Mouse (Mus musculus): ENCODE data around the gene Dera. TPM values are rescaled to one million over a fixed set of nuclear protein-coding genes. Genes with fewer than 3 reads are reported as not detected.

Dera gene
- polyA plus RNA-seq, 1 experiment from 2014 or later, result 13.7 TPM

DNA sequence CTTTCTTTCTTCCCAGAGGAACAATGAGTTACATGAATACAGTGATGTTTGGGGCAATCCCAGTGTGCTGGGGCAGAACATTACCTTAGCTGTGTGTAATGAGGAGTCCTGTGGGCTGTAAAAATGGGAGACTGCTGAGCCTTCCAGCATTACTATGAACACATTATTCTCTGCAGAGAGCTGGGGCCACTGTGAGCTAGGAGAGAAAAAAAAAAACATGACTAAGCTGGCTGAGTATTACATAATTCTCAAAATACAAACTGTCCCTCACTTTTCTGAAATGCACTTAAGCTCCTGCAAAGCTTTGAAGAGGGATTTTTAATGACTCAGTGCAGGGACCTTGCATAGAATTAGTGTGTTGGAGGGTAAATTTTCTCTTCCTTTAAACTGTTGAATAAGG, 143.3 kb downstream of the Dera start:
- H3K9ac ChIP-seq (ENCODE audit: low read depth, low read length), result no peak overlapping the region
- H3K27me3 ChIP-seq (replicated peaks; ENCODE audit: control insufficient read depth, insufficient read depth, low read length), result no peaks in the 10 kb centered on the region
- ATAC-seq, result no peak
- H3K4me1 ChIP-seq (ENCODE audit: control insufficient read depth, insufficient read depth, low read depth, low read length), result no peaks in the 10 kb centered on the region
- no peak overlapping the region for H3K4me2 ChIP-seq (ENCODE audit: low read length)
- no peak overlapping the region for H3K27ac ChIP-seq (ENCODE audit: low read depth, low read length)
- no peak overlapping the region for H3K4me3 ChIP-seq (ENCODE audit: low read length)
- H3K9me3 ChIP-seq (ENCODE audit: control insufficient read depth, low read length), result no peaks in the 10 kb centered on the region
- H3K36me3 ChIP-seq (ENCODE audit: control insufficient read depth, insufficient read depth, low read length), result no peaks in the 10 kb centered on the region

DNA sequence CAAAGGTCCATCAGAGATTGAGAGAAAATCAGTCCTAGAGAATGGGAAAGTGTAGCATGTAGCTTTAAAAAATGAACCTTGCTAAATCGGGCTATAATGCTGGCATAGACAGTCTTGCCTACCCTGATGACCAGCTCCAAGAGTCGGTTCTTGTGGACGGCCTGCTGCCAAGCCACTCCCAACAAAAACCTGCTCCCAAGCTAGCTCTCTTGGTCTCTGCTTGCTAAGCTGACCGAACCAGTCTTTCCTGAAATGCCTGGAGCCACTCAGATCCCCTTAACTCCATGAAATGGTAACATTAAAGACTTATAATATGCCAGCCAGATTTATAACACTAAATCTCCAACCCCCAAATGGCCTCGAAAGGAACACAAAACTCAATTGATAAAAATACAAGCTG, 146.9 kb downstream of the Dera start:
- Histone ChIP-seq H3K27ac (ENCODE audit: low read depth, low read length) (no peak overlapping the region), H3K4me2 (ENCODE audit: low read length) (no peak overlapping the region), H3K36me3 (ENCODE audit: control insufficient read depth, insufficient read depth, low read length) (no peaks in the 10 kb centered on the region), H3K9me3 (ENCODE audit: control insufficient read depth, low read length) (no peaks in the 10 kb centered on the region), H3K9ac (ENCODE audit: low read depth, low read length) (no peak overlapping the region), H3K4me1 (ENCODE audit: control insufficient read depth, insufficient read depth, low read depth, low read length) (no peaks in the 10 kb centered on the region), H3K4me3 (ENCODE audit: low read length) (no peak overlapping the region), H3K27me3 (replicated peaks; ENCODE audit: control insufficient read depth, insufficient read depth, low read length) (no peaks in the 10 kb centered on the region)
- no peak for ATAC-seq
- 90% methylated on average over 5 of the region's 5 CpGs for WGBS

Other genes with a start within 250 kb of the Dera start
- gene Eps8, start 99.7 kb upstream of the Dera start, polyA plus RNA-seq (2015; fragmentation: Nextera tagmentation; extraction: Ambion mirVana), result 31.5 and 33.7 TPM in 2 replicates
- gene Strap, start 19.5 kb upstream of the Dera start, polyA plus RNA-seq (2015; fragmentation: Nextera tagmentation; extraction: Ambion mirVana), result 154 and 159 TPM in 2 replicates

Data from hindbrain, embryonic 16.5 days (tissue).